Mouse (Mus musculus) embryonic facial prominence, embryonic 14.5 days (tissue): Measurements from ENCODE around the gene Phf7. TPM values are rescaled to one million over a fixed set of nuclear protein-coding genes. Genes with fewer than 3 reads are reported as not detected.

Experiments
- ATAC-seq: fragments of 200-750 bp; cut with Nextera tagmentation; 2 replicates; pipeline ENCODE4 v1.8.0; 2017; ENCODE audit warnings: low read depth, moderate number of reproducible peaks, moderate TSS enrichment
- DNase-seq: peaks from one replicate; pipeline ENCODE4 v3.0.0-alpha.2; 2015; ENCODE audit warnings: low spot score
- H3K27ac ChIP-seq: fragments of 300-500 bp; sonication (generic); replicated peaks from 2 replicates; pipeline ENCODE4 v1.5.1; 2014; ENCODE audit warnings: low read depth, mild to moderate bottlenecking, low read length, moderate library complexity
- H3K27me3 ChIP-seq: fragments of 300-500 bp; sonication (generic); replicated peaks from 2 replicates; pipeline ENCODE4 v1.6.1; 2014; ENCODE audit warnings: low read length; ENCODE audit not compliant: control insufficient read depth, insufficient read depth
- H3K36me3 ChIP-seq: fragments of 300-500 bp; sonication (generic); 2 replicates; pipeline ENCODE4 v1.6.1; 2014; ENCODE audit warnings: low read length, mixed read lengths; ENCODE audit not compliant: control insufficient read depth, insufficient read depth
- H3K4me1 ChIP-seq: fragments of 300-500 bp; sonication (generic); 2 replicates; pipeline ENCODE4 v1.6.1; 2014; ENCODE audit warnings: antibody characterized with exemption, low read length; ENCODE audit not compliant: control insufficient read depth, insufficient read depth
- H3K4me2 ChIP-seq: fragments of 300-500 bp; sonication (generic); 2 replicates; pipeline ENCODE4 v1.6.1; 2014; ENCODE audit warnings: low read depth, mild to moderate bottlenecking, low read length, moderate library complexity, mixed read lengths
- H3K4me3 ChIP-seq: fragments of 300-500 bp; sonication (generic); 2 replicates; pipeline ENCODE4 v1.5.1; 2014; ENCODE audit warnings: low read depth, mild to moderate bottlenecking, low read length
- H3K9ac ChIP-seq: fragments of 300-500 bp; sonication (generic); 2 replicates; pipeline ENCODE4 v1.6.1; 2014; ENCODE audit warnings: low read depth, mild to moderate bottlenecking, low read length, moderate library complexity, mixed read lengths
- H3K9me3 ChIP-seq: fragments of 300-500 bp; sonication (generic); 2 replicates; pipeline ENCODE4 v1.6.1; 2016; ENCODE audit warnings: low read length; ENCODE audit not compliant: control insufficient read depth
- WGBS: fragments of 180-500 bp; shearing (Covaris S2); extraction: QIAGEN DNeasy Blood & Tissue Kit; methylation state at CpG from one replicate; pipeline ENCODE4 v1.1.7; 2014; 5-methylcytosine and 5-hydroxymethylcytosine counted together
- polyA plus RNA-seq: library from polyadenylated mRNA; unstranded; fragments of >200 nt; fragmentation: Nextera tagmentation; extraction: Ambion mirVana; gene quantifications from 2 replicates; pipeline ENCODE4 v1.2.1, GENCODE M21; 2014

Gene Phf7
- polyA plus RNA-seq, 1 experiment from 2014 or later: 10.0 TPM

DNA sequence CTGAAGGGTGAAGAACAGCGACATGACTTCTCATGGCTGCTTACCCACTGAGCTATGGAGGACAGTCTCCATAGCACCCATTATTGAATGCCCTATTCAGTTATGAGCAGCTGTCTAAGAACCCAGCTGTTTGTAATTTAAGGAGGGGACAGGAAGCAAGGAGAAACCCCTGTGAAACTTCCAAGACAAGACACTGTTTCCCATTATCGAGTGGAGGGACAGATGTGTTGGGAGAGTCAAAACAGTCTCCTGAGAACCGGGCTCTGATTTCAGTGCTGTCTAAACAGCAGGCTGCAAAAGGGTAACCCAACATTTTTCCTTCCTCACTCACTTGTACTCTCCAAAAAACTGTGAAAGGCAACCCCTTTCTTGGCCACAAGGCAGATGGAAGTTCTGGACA, 10.6 kb downstream of the Phf7 start:
- H3K27me3 ChIP-seq: no peaks in the 10 kb centered on the region
- no peak overlapping the region for H3K4me3 ChIP-seq
- H3K9ac ChIP-seq: no peak overlapping the region
- H3K4me2 ChIP-seq: no peak overlapping the region
- no peaks in the 10 kb centered on the region for H3K4me1 ChIP-seq
- no peaks in the 10 kb centered on the region for H3K36me3 ChIP-seq
- no peak overlapping the region; the same call in 1 of the 2 replicates for H3K27ac ChIP-seq
- no peaks in the 10 kb centered on the region for H3K9me3 ChIP-seq
- ATAC-seq: peak; percentile 68; the same call in 1 of the 2 replicates
- WGBS: 30% methylated on average over 3 of the region's 3 CpGs
- DNase-seq: peak; percentile 71

DNA sequence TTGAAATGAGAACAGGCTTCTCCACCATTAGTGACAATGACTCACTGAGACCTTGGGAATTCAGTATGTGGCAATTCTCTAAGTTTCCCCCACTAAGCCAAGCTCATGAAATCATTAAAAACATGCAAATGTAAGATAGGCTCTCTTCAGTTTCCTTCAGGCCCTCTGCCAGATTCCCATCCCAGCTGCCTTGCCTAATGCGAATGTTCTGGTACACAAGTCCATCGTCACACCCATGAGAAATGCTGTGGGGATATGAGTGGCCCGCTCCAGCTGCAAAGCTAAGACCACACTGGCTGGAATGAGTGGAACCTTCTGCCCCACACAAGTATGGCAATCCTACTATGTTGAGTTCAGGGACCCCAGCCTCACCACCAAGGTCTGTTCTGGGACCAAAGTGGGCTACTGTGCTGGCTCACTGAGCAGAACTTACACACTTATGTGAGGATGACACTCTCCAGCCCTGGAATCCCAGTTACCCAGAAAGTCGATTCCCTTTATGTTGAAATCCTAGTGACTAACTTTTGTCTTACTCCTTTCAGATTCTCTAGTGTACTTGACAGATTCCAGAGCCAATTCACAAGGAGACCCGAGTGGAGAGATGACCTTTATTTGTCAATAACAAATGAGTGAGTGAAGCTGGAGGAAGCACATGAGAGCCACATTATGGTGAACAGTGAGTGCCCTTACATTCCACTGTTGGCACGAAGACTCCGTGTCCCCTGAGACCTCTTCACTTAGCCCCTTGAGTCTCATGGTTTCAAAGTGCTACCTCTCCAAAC, 13.8 kb downstream of the Phf7 start:
- Histone ChIP-seq H3K27me3 (no peaks in the 10 kb centered on the region), H3K9me3 (no peaks in the 10 kb centered on the region), H3K4me3 (no peak overlapping the region), H3K27ac (no peak overlapping the region), H3K36me3 (no peaks in the 10 kb centered on the region), H3K4me2 (no peak overlapping the region), H3K4me1 (no peaks in the 10 kb centered on the region), H3K9ac (no peak overlapping the region)
- DNase-seq (peak; percentile 67), ATAC-seq (no peak)
- 76% methylated on average over 7 of the region's 7 CpGs for WGBS

DNA sequence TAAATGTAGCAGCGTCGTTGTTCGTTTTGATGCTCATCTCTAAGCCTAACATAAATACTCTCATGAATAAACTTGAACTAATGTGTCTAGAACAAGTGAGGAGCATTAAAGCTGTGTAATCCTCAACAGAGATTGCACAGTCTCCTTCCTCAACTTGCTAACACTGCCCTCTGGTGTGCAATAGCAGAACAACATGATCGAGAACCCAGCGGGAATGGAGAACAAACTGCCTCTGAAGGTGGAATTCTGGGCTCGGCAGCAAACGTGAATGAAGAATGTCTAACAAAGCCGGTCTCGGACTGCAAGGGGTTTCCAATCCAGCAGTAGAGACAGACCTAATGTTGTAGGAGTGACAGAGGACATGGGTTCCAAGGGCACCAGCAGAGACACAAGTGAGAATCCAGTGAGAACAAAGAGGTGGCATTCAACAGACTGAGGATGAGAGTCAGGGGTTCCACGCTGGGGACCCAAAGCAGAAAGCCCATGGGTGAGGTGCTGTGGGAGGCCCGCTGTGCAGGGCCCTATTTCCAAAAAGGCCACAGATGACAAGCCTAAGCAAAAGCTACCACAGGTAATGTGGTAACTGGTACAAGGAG, 17.0 kb downstream of the Phf7 start:
- Histone ChIP-seq H3K4me1 (peaks cover 2% of the 10 kb centered on the region), H3K4me3 (no peak overlapping the region), H3K27me3 (no peaks in the 10 kb centered on the region), H3K9me3 (no peaks in the 10 kb centered on the region), H3K4me2 (peak overlapping the region; percentile 19; the same call in 1 of the 2 replicates), H3K36me3 (no peaks in the 10 kb centered on the region), H3K27ac (no peak overlapping the region), H3K9ac (0 out of 2 replicates have a peak overlapping the region, but pooled peaks have one; percentile 45)
- DNase-seq (peak; percentile 85), ATAC-seq (peak; percentile 76; the same call in 1 of the 2 replicates)
- 22% methylated on average over 11 of the region's 11 CpGs for WGBS

DNA sequence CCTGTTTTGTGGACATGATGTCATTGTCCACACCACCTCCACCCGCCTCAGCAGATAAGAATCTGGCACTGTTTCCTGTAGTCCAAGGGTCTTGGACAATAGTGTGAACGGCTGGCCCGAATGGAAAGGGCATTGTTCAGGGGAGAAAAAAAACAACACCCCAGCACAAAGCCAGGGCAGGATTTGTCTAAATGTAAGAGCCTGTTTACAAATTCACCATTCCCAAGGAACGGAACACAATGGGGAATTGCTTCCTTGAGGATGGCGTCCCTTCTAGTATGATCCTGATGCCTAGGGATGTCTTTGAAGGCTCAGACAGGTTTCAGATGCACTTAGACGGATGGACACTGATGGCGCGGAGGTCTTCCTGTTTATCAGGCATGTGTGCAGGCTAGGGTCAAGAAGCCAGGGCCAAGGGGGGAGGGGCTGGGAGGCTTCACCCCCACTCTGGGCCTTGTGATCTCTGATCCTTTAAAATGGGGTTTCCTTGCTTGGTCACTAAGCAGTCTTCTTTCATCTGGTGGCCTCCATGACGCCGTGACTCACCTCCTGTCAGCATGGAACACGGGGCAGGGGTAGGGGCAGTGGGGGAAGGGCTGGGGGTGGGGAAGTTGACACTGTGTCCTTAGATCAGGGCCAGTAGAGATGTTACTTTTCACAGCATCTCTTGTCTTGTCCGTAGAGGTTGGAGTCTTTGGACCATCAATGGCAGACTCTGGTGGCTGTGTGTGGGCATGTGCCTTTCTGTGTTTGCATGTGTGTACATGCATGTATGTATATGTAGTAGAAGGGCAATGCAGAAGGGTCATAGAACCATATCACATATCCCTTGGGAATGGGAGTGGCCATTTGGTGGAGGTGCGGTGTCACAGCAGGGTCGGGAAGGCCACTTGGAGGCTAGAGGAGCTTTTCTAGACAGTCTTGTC, 17.8 kb downstream of the Phf7 start:
- H3K9ac ChIP-seq: no peak overlapping the region
- DNase-seq (no peak), ATAC-seq (no peak)
- no peaks in the 10 kb centered on the region for H3K9me3 ChIP-seq
- no peaks in the 10 kb centered on the region for H3K27me3 ChIP-seq
- no peaks in the 10 kb centered on the region for H3K36me3 ChIP-seq
- H3K27ac ChIP-seq: no peak overlapping the region
- WGBS: 85% methylated on average over 14 of the region's 14 CpGs
- no peak overlapping the region for H3K4me2 ChIP-seq
- H3K4me3 ChIP-seq: no peak overlapping the region
- H3K4me1 ChIP-seq: peaks cover 7% of the 10 kb centered on the region

DNA sequence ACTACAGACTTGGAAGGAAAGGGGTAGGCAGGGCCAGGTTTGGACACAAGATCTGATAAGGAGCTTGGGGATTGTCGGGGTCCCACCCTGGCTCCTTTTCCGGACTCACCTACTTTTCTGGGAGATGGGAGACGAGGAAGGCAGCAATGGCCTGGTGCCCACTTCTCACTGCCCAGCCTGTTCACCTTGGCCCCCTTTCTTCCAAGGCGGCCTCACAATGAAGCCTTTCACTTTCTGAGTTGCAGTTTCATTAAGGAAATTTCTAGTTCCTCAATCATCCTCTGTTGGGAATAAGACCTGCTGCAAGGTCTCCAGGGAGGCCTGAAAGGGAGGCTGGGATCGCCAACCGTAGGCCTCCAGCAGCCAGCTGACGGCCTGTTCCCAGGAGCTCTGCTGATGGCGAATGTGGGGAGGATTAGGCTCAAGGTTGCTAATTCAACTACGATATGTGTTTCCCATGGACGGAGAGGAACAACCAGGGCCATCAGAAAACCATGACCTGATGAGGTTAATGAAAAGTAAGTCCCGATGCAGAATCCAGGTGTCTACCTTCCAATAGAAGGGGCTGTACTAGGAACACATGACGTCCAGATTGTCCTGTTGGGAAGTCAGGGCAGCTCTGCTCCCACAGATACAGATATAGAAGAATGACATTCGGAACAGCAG, 18.6 kb downstream of the Phf7 start:
- WGBS: 80% methylated on average over 13 of the region's 13 CpGs
- ATAC-seq: no peak
- DNase-seq: no peak
- Histone ChIP-seq H3K9ac (no peak overlapping the region), H3K27ac (no peak overlapping the region), H3K36me3 (no peaks in the 10 kb centered on the region), H3K9me3 (no peaks in the 10 kb centered on the region), H3K4me1 (peaks cover 10% of the 10 kb centered on the region), H3K4me3 (no peak overlapping the region), H3K4me2 (no peak overlapping the region), H3K27me3 (no peaks in the 10 kb centered on the region)

DNA sequence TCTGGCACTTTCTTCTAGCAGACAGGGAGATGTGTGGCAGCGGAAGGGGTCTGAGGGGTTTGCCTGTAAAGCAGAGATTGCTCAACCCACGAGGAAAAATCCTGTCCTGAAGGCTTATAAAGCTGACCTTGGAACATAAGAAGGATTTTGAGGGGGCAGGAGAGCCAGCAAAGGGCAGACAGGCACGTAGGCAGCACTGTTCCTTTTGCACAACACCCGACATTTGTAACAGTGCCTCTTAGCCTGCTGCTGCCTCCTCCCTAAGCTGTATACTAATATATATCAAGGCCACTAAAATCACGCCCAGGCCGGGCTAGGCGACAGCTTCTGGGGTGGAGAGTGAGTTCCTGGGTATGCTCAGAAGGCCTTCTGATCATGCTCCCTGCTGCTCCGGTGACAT, 20.7 kb downstream of the Phf7 start:
- Histone ChIP-seq H3K9me3 (no peaks in the 10 kb centered on the region), H3K4me3 (no peak overlapping the region), H3K4me2 (no peak overlapping the region), H3K36me3 (no peaks in the 10 kb centered on the region), H3K4me1 (peaks cover 22% of the 10 kb centered on the region), H3K27me3 (no peaks in the 10 kb centered on the region), H3K27ac (no peak overlapping the region), H3K9ac (no peak overlapping the region)
- no peak for DNase-seq
- no peak for ATAC-seq
- 61% methylated on average over 8 of the region's 8 CpGs for WGBS

DNA sequence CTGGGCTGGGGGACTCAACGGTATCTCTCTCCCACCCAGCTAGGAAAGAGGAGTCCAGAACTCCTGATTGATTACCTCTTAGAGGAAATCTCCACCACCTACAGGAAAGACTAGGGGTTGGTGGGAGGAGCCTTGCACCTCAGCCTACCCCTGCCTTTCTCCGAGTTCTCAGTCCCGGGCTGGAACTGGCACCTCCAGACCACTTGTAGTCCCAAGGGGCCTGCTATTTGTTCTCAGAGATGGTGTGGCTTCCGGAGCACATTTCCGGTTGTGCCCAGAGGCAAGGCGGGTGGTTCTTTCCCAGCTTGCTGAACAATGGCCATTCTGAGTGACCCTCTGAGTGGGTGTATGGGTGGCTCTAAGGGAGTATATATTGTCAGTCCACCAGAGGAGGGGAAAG, 22.9 kb downstream of the Phf7 start:
- DNase-seq (no peak), ATAC-seq (no peak)
- H3K4me1 ChIP-seq: peaks cover 25% of the 10 kb centered on the region
- H3K4me3 ChIP-seq: no peak overlapping the region
- H3K27ac ChIP-seq: no peak overlapping the region
- H3K27me3 ChIP-seq: no peaks in the 10 kb centered on the region
- no peak overlapping the region for H3K4me2 ChIP-seq
- 57% methylated on average over 5 of the region's 6 CpGs for WGBS
- H3K36me3 ChIP-seq: no peaks in the 10 kb centered on the region
- H3K9me3 ChIP-seq: no peaks in the 10 kb centered on the region
- H3K9ac ChIP-seq: no peak overlapping the region

DNA sequence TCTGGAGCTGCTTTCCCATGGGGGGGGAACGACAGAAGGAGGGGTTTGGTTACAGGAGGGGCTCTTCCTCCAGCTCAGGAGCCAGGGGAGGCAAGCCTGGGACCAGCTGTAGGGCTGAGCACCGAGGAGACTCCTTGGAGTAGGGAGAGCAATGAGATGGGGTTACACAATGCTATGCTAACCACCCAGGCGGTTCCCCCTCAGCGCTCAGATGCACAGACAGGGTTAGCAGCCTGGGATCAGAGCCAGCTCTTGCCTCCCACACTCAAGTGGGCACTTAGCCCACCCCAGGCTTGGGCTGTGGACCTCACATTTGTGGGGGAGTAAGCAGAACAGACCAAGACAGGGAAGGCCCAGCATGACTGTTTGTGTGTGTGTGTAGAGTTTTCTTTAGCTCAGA, 24.1 kb downstream of the Phf7 start:
- H3K36me3 ChIP-seq: no peaks in the 10 kb centered on the region
- no peak overlapping the region for H3K9ac ChIP-seq
- no peaks in the 10 kb centered on the region for H3K9me3 ChIP-seq
- DNase-seq (peak; percentile 90), ATAC-seq (peak; percentile 93)
- peaks cover 25% of the 10 kb centered on the region for H3K4me1 ChIP-seq
- H3K4me3 ChIP-seq: no peak overlapping the region
- H3K27ac ChIP-seq: peak overlapping the region; percentile 82
- WGBS: 31% methylated on average over 4 of the region's 4 CpGs
- H3K4me2 ChIP-seq: no peak overlapping the region
- H3K27me3 ChIP-seq: no peaks in the 10 kb centered on the region
